Mouse (Mus musculus) heart, embryonic 12.5 days (tissue): ENCODE results near the gene Tgm7. TPM values are rescaled to one million over a fixed set of nuclear protein-coding genes. Genes with fewer than 3 reads are reported as not detected.

Experiments
- ATAC-seq: fragments of 200-750 bp; cut with Nextera tagmentation; 2 replicates; pipeline ENCODE4 v1.8.0; 2017; ENCODE audit warnings: moderate TSS enrichment, moderate library complexity; ENCODE audit not compliant: insufficient number of reproducible peaks, low FRiP score
- H3K27ac ChIP-seq: fragments of 300-500 bp; sonication (generic); 2 replicates; pipeline ENCODE4 v1.5.1; 2016; ENCODE audit warnings: mild to moderate bottlenecking, moderate library complexity; ENCODE audit not compliant: poor library complexity, severe bottlenecking
- H3K27me3 ChIP-seq: fragments of 300-500 bp; sonication (generic); replicated peaks from 2 replicates; pipeline ENCODE4 v1.6.1; 2016; ENCODE audit warnings: mild to moderate bottlenecking, moderate library complexity
- H3K36me3 ChIP-seq: fragments of 300-500 bp; sonication (generic); 2 replicates; pipeline ENCODE4 v1.6.1; 2016; ENCODE audit warnings: mild to moderate bottlenecking, moderate library complexity
- H3K4me1 ChIP-seq: fragments of 300-500 bp; sonication (generic); replicated peaks from 2 replicates; pipeline ENCODE4 v1.6.1; 2016; ENCODE audit warnings: mild to moderate bottlenecking
- H3K4me2 ChIP-seq: fragments of 300-500 bp; sonication (generic); 2 replicates; pipeline ENCODE4 v1.6.1; 2016; ENCODE audit warnings: mild to moderate bottlenecking, moderate library complexity
- H3K4me3 ChIP-seq: fragments of 300-500 bp; sonication (generic); 2 replicates; pipeline ENCODE4 v1.5.1; 2016; ENCODE audit warnings: mild to moderate bottlenecking
- H3K9ac ChIP-seq: fragments of 300-500 bp; sonication (generic); 2 replicates; pipeline ENCODE4 v1.6.1; 2016; ENCODE audit warnings: mild to moderate bottlenecking, moderate library complexity
- H3K9me3 ChIP-seq: fragments of 300-500 bp; sonication (generic); replicated peaks from 2 replicates; pipeline ENCODE4 v1.6.1; 2016; ENCODE audit warnings: mild to moderate bottlenecking, moderate library complexity
- WGBS: fragments of 180-500 bp; shearing (Covaris S2); methylation state at CpG from one replicate; pipeline ENCODE4 v1.1.7; 2016; 5-methylcytosine and 5-hydroxymethylcytosine counted together
- polyA plus RNA-seq: library from polyadenylated mRNA; unstranded; fragments of >200 nt; fragmentation: Nextera tagmentation; extraction: Ambion mirVana; gene quantifications from 2 replicates; pipeline ENCODE4 v1.2.1, GENCODE M21; 2016

The Tgm7 gene
- polyA plus RNA-seq, 1 experiment from 2014 or later, result not detected

- Histone ChIP-seq H3K27ac (no peak overlapping the region), H3K9me3 (no peaks in the 10 kb centered on the region), H3K27me3 (no peaks in the 10 kb centered on the region; the same call in 1 of the 2 replicates), H3K4me3 (no peak overlapping the region), H3K36me3 (no peaks in the 10 kb centered on the region), H3K9ac (no peak overlapping the region), H3K4me1 (no peaks in the 10 kb centered on the region), H3K4me2 (no peak overlapping the region)
- 74% methylated on average over 6 of the region's 6 CpGs for WGBS
- ATAC-seq, result no peak
Observed at GRCm38 (mm10) chr2:121069506-121069905, 40.1 kb downstream of the Tgm7 start.

- Histone ChIP-seq H3K27me3 (no peaks in the 10 kb centered on the region; the same call in 1 of the 2 replicates), H3K4me3 (no peak overlapping the region), H3K27ac (no peak overlapping the region), H3K4me2 (no peak overlapping the region), H3K9me3 (no peaks in the 10 kb centered on the region), H3K9ac (no peak overlapping the region), H3K36me3 (no peaks in the 10 kb centered on the region), H3K4me1 (no peaks in the 10 kb centered on the region)
- no peak for ATAC-seq
- 64% methylated on average over 4 of the region's 4 CpGs for WGBS
Observed at GRCm38 (mm10) chr2:121067116-121067515, 42.5 kb downstream of the Tgm7 start.

- H3K36me3 ChIP-seq, result no peaks in the 10 kb centered on the region
- no peaks in the 10 kb centered on the region for H3K9me3 ChIP-seq
- 0 out of 2 replicates have a peak, but pooled peaks cover 3% of the 10 kb centered on the region for H3K4me1 ChIP-seq
- no peak for ATAC-seq
- H3K4me2 ChIP-seq, result no peak overlapping the region
- no peak overlapping the region for H3K9ac ChIP-seq
- no peak overlapping the region for H3K27ac ChIP-seq
- no peak overlapping the region for H3K4me3 ChIP-seq
- H3K27me3 ChIP-seq, result no peaks in the 10 kb centered on the region
- 77% methylated on average over 2 of the region's 2 CpGs for WGBS
Observed at GRCm38 (mm10) chr2:121061315-121061714, 48.3 kb downstream of the Tgm7 start.

- H3K4me3 ChIP-seq, result no peak overlapping the region
- no peak for ATAC-seq
- 44% methylated on average over 6 of the region's 6 CpGs for WGBS
Observed at GRCm38 (mm10) chr2:121057997-121058396, 51.6 kb downstream of the Tgm7 start.

GRCm38 (mm10) chr2:121055915-121056314 is 53.7 kb downstream of the Tgm7 start:
- Histone ChIP-seq H3K4me3 (no peak overlapping the region), H3K4me2 (no peak overlapping the region), H3K27me3 (no peaks in the 10 kb centered on the region), H3K36me3 (no peaks in the 10 kb centered on the region), H3K4me1 (0 out of 2 replicates have a peak, but pooled peaks cover 8% of the 10 kb centered on the region), H3K27ac (no peak overlapping the region), H3K9ac (no peak overlapping the region), H3K9me3 (no peaks in the 10 kb centered on the region)
- 68% methylated on average over 6 of the region's 6 CpGs for WGBS
- no peak for ATAC-seq

More at GRCm38 (mm10) chr2:121057997-121058396, 51.6 kb downstream of the Tgm7 start:
- Histone ChIP-seq H3K27me3 (no peaks in the 10 kb centered on the region), H3K4me1 (0 out of 2 replicates have a peak, but pooled peaks cover 8% of the 10 kb centered on the region), H3K36me3 (no peaks in the 10 kb centered on the region), H3K4me2 (no peak overlapping the region), H3K9me3 (no peaks in the 10 kb centered on the region), H3K9ac (no peak overlapping the region), H3K27ac (no peak overlapping the region)

- Histone ChIP-seq H3K4me3 (no peak overlapping the region), H3K9me3 (no peaks in the 10 kb centered on the region), H3K9ac (no peak overlapping the region), H3K27me3 (no peaks in the 10 kb centered on the region), H3K4me2 (no peak overlapping the region), H3K36me3 (no peaks in the 10 kb centered on the region), H3K4me1 (0 out of 2 replicates have a peak, but pooled peaks cover 8% of the 10 kb centered on the region), H3K27ac (no peak overlapping the region)
- no peak for ATAC-seq
- 39% methylated on average over 2 of the region's 2 CpGs for WGBS
Observed at GRCm38 (mm10) chr2:121054060-121054459, 55.5 kb downstream of the Tgm7 start.

GRCm38 (mm10) chr2:121052176-121052575 is 57.4 kb downstream of the Tgm7 start:
- Histone ChIP-seq H3K9me3 (no peaks in the 10 kb centered on the region), H3K4me1 (0 out of 2 replicates have a peak, but pooled peaks cover 5% of the 10 kb centered on the region), H3K4me3 (no peak overlapping the region), H3K36me3 (no peaks in the 10 kb centered on the region), H3K27me3 (no peaks in the 10 kb centered on the region), H3K27ac (no peak overlapping the region), H3K4me2 (no peak overlapping the region), H3K9ac (no peak overlapping the region)
- no peak for ATAC-seq
- WGBS, result 81% methylated on average over 5 of the region's 5 CpGs

- H3K27me3 ChIP-seq, result no peaks in the 10 kb centered on the region
- no peaks in the 10 kb centered on the region for H3K4me1 ChIP-seq
- no peak overlapping the region for H3K4me2 ChIP-seq
- H3K9me3 ChIP-seq, result no peaks in the 10 kb centered on the region
- no peaks in the 10 kb centered on the region for H3K36me3 ChIP-seq
- no peak overlapping the region for H3K4me3 ChIP-seq
- no peak overlapping the region for H3K27ac ChIP-seq
- 69% methylated on average over 4 of the region's 4 CpGs for WGBS
- ATAC-seq, result no peak
- no peak overlapping the region for H3K9ac ChIP-seq
Observed at GRCm38 (mm10) chr2:121045653-121046052, 63.9 kb downstream of the Tgm7 start.

Other genes with a start within 250 kb of the Tgm7 start
- gene Ubr1, start 139.1 kb downstream of the Tgm7 start, polyA plus RNA-seq, result 19.6 and 20.9 TPM in 2 replicates
- gene Tmem62, start 132.8 kb downstream of the Tgm7 start, polyA plus RNA-seq, result 2.0 and 2.8 TPM in 2 replicates
- gene Ccndbp1, start 101.4 kb downstream of the Tgm7 start, polyA plus RNA-seq, result 38.1 and 38.5 TPM in 2 replicates
- 17.9 and 18.2 TPM in 2 replicates for gene Epb42, start 72.7 kb downstream of the Tgm7 start, polyA plus RNA-seq
- not detected in 2 replicates for gene Tgm5, start 24.0 kb downstream of the Tgm7 start, polyA plus RNA-seq
- 13.5 and 13.7 TPM in 2 replicates for gene Adal, start 30.6 kb upstream of the Tgm7 start, polyA plus RNA-seq
- 15.1 and 17.4 TPM in 2 replicates for gene Lcmt2, start 30.9 kb upstream of the Tgm7 start, polyA plus RNA-seq
- 45.2 and 46.4 TPM in 2 replicates for gene Tubgcp4, start 60.9 kb upstream of the Tgm7 start, polyA plus RNA-seq
- 6.8 and 7.9 TPM in 2 replicates for gene Zscan29, start 61.3 kb upstream of the Tgm7 start, polyA plus RNA-seq
- gene Trp53bp1, start 161.6 kb upstream of the Tgm7 start, polyA plus RNA-seq, result 69.8 and 78.4 TPM in 2 replicates
- gene Map1a, start 179.8 kb upstream of the Tgm7 start, polyA plus RNA-seq, result 4.7 TPM in 2 replicates
- 11.2 and 11.6 TPM in 2 replicates for gene Ppip5k1, start 245.6 kb upstream of the Tgm7 start, polyA plus RNA-seq
- gene Ckmt1, start 247.9 kb upstream of the Tgm7 start, polyA plus RNA-seq, result 0.42 TPM in 1 of 2 replicates, not detected in the other